Mouse (Mus musculus) mouse embryonic stem cell (cell line): ENCODE measurements around the gene Tmem38a.

Experiments
- in situ Hi-C, 2 experiments: fragments of 300-500 bp; cut with MboI; formaldehyde crosslinking; loops; 1 replicate in 1 of 2; 3 replicates in 1 of 2; pipeline ENCODE4 v1.14.3; 2019 to 2020; ENCODE audit warnings: low sequenced_read_pairs in 2 of 2, low pct_unique_long_range_greater_than_20kb in 1 of 2, mixed read lengths in 1 of 2; ENCODE audit not compliant: unreplicated experiment in 1 of 2

Tmem38a gene

DNA sequence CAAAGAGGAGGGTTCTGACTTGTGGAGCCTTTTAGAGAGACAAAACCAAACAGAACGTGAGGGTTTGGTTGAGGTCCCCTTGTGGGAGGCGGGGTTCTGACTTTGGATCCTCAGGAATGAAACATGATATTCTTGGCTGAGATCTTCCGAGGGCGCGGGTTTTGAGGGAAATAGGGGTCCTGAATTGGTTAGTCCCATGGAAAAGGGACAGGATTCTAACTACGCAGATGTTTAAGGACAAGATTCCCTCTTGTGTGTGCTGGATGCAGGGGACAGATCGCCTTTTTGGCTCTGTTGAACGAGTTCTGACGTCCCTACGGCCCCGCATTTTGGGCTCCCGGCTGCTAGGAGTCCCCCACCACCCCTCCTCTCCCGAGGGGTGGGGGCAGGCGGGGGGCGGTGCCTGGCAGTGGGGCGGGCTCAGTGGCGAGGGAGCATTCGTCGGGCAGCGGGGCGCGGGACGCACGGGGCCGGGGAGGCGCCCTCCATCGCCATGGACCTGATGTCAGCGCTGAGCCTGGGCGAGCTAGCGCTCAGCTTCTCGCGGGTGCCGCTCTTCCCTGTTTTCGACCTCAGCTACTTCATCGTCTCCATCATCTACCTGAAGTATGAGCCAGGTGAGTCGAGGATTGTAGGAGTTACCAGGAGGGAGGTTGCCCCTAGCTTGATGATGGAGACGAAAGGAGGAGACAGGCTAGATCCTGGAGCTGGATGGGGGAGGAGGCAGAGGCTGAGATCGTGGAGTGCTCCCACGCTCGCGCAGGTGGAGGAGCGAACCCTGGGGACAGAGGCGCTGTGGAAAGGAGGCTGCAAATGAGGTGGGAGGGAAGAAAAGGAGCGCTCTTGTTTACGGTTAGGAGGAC, at the start of gene Tmem38a:
TSS of gene Tmem38a (plus strand) at position 445 of the 863 bp plus-strand sequence.
- in situ Hi-C loops, result no loop called here

DNA sequence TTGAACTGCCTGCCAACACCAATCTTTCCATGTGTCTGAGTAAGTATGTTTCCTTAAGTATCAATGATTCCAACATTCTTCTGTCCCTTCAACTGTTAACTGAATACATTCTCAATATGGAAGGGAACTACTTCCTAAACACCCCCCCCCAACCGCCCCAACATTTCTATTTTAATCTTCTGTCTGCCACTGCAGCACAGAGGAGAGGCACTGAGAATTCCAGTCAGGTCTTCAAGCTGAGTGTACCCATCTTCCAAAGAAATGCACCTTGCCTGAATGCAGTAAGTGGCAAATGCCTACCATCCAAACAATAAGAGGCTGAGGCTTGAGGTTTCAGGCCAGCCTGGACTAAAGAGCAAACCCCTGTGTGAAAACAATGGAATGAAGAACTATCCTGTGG, 39.8 kb upstream of the Tmem38a start:
- in situ Hi-C loops, result no loop called here

DNA sequence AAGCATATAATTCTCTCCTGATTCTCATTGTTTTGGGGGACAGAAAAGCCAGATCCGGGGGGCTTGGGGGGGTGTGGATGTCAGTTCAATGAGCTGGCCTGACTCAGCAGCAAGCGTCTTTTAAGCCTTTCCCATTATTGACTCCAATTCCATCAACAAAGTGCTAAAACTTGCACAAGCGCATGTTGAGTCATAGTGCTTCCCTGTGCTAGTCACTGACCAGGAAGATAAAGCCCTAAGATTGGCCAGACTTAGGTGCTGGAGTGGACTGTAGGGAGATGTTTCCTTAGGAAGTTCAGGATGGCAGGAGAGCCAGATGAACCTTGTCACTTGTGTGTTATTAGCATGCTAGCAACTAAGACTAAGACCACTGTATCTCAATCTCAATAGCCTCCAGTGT, 37.0 kb upstream of the Tmem38a start:
- in situ Hi-C loops, result no loop called here

DNA sequence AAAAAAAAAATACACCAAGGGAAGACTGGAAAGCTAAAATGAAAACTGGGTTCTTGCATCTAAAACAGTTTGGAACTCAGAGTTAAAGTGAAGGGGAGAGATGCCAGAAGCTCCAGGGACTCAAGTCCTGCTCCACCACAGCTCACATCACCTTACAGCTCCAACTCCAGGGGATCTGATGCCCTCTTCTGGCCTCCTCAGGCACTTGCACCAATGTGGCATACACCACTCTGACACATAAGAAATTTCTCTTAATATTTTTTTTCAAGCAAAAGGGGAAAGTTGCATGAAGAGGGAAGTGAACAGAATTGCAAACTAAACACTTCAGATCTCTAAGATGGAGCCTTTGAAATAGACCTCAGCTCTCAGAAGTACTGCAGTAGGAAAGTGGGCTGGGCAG, 32.6 kb upstream of the Tmem38a start:
- in situ Hi-C loops, result no loop called here

DNA sequence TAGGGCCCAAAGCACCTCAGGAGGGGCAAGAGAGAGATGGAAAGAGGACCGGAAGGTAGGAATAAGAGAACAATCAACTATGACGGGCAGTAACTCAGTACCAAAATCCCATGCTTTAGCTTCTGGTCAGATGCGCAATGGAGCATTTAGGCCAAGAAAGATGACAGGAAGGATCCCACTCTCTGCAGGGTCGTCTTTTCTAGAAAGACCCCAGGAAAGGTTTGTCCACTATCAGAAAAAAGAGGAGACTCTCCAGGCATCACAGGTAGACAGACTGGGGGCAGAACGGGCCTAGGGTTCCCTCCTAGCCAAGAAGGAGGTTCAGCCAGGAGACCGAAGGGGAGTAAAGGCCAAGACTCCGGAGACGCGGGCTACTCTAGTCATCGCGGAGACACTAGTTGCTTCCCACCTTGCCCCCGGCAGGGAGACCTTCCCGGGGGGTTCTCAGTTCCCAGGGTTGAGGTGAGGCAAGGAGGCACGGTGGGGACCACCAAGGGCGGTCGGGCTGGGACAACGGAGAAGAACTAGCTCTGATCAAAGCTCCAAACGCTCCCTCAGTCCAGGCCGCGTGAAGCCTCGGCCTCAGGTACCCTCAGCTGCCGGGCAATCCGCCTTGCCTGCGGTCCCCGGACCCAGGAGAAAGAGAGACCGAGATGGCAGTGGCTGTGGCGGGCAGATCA, 24.6 kb upstream of the Tmem38a start:
- in situ Hi-C loops, result no loop called here

DNA sequence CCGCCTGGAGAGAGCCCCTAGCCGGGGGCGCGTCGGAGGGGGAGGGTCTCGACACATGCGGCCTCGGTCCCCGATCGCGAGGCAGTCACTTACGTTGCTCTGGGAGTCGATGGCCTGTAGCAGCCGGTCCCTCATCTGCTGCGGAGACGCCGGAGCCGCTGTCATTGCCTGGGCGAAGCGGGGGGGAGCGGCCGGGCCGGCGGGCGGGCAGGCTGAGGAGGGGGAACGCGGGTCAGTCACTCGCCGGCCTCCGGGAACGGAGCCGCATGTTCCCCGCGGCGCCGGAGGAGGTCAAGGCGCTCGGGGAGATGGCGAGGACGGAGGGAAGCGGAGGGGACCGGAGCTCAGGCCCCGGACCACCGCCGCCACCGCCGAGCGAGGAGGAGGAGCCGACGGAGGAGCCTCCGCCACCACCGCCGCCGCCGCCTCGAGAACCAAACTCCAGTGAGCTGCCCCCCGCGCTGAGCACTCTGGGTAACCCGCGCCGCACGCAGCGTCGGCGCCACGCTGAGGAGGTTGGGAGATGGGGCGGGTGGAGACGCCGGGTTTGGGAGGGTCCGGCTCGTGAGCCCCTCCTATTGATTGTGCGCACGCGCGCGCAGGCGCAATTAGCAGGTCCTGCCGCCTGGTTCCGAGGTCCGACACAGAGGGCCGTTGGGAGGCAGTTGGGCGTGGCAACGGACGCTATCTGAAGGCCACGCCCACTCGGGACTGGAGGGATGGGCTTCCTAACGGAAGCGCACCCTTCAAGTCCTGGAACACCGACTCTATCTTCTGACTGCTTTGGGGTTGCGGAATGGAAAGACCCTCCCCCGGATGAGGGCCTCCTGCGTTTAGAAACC, 23.8 kb upstream of the Tmem38a start, which contains the start of gene Med26:
TSS of gene Med26 (minus strand) at position 469 of the 842 bp plus-strand sequence.
- in situ Hi-C loops, result no loop called here

DNA sequence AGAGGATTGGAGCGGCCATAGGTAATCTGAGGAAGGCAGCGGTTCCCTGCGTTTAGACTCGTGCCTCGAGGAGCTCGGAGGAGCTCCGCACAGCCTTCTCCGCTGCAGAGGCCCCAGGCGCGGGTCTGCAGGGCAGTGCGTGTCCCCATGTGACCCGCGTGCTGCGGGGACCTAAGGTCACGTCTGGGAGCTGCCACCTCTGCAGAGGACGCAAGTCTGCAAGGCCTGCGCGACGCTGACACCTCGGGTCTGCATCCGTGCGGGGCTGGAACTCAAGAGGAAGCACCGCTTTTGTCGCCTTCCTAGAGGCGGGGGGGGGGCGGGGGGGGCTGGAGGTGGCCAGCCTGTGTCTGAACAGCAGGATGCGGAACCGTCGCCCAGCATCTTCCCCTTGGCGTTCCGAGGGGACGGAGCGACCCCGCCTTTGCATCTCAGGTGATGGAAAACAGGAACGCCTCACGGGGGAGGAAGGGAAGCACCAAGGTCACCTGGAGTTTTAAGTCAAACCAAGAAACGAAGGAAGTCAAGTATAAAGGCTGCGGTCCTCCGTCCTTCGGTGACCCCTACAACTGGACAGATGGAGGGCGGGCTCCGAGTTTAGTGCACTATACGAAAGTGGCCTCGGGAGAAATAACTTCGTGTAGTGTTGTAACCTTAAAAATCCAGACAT, 23.1 kb upstream of the Tmem38a start:
- in situ Hi-C loops, result no loop called here

DNA sequence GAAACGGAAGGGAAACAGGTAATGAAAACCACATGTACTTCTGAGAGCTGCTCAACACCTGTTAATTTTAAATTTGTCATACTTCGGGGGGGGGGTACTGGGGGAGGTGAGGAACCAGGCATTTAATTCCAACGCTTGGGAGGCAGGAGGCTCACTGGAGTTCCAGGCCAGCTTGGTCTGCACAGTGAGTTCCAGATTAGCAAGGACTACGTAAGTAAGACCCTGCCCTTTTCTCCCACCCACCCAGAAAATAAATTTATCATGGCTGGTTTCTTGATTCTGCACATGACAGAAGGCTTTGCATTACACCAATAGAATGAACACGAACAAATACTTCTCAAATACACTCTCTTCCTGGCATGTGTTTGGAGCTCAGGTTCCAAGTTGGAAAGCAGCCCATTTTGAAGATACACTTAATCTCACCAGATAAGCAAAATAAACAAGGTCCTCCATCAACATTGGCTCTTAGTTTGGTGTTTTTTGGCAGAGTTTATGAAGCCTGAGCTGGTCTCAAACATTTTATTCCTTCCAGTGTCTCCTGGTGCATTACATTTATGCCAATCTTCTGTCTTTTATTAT, 22.5 kb upstream of the Tmem38a start:
- in situ Hi-C loops, result no loop called here

DNA sequence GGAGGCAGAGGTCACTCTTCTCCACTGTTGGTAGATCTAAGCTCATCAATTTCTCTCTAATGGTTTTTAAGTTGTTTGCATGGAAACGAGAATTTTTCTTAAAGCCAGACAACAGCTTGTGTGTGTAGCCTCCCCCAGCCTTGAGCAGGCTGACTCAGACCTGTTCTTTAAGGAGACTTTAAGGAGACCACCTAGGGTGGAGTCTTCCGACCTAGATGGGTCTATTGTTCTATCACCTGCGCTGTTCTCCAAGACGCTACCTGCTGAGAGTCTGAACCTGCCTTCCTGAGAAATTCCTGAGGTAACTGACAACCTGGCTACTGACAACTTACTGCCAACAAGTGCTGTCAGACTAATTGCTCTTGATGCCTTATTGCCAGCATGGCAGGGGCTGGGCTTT, 16.1 kb upstream of the Tmem38a start:
- in situ Hi-C loops, result no loop called here

DNA sequence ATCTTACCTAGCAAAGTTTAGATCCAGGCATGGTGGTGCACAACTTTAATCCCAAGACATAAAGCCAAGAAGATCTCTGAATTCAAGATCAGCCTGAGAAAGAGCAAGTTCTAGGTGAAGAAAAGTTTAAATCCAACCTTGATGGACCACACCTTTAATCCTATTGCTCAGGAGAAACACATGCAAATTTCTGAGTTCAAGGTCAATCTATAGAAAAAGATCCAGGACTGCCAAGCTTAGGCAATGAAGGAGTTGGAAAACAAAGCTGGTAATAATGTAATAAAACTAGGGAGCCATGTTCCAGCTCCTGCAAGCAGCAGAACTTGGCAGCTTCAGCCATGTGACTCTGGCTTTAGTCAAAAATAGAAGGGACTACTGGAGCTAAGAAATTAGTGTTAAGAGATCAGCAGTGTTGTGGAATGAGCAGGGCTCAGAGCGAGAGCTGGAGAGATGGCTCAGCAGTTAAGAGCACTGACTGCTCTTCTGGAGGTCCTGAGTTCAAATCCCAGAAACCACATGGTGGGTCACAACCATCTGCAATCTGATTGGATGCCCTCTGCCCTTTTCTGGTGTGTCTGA, 10.7 kb upstream of the Tmem38a start:
- in situ Hi-C loops, result no loop called here

DNA sequence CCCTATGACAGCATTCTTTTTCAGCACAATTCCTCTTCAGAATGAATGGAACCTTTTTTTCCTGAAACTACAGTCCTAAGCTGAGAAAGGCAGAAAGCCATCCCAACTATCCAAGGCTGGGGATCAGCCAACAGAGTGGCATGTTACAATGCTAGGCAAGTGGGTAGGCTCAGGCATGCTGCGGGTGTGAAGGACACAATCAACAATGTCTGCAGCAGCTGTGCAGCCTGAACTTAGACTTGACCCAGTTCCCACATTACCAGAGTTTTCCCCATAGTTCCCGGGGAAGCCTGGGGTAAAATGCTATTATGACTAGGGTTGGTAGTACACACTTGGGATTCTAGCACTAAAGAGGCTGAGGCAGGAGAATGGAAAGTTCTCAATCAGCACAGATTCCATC, 5.9 kb upstream of the Tmem38a start:
- in situ Hi-C loops, result no loop called here

DNA sequence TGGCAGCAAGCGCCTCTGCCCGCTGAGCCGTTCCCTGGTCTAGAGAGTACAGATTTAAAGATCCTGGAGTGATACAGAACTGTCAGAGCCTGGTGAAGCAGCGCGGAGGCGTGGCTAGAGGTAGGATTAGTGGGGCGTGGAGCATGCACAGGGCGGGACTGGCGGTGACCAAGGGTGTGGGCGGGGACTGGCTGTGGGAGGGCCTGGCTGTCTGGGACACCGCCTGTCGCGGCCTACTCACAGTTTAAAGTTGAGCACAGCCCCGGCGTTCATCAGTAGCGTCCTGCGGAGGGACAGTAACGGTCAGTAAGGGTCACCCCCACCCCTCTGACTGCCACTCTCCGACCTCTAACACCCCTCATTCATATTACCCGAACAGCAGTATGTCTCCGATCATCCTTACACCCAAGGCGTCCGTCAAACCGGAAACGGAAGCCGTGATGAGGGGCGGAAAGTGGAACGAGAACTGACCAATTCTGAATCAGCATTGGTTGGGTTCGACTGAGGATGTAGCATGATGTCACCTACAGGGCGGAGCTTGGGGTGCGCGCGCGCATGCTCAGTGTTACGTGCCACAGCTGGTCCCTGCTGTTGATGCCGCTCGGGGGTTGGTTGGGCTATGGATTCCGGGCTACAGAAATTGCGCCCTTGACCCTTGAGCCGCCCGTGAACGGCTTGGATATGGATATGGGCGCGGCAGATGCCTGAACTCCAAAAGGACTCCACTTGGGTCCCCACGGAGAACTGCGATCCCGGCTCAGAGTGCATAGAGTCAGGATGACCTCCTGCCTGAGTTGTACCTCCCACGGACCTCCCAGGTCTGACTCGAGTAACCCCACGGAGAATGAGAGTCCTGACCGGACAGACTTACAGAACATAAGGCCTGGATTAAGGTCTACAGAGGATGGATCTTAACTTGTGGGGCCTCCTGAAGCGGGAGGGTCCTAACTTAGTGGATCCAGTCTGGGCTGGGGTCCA, 933 bp upstream of the Tmem38a start, which contains the start of gene Smim7:
TSS of gene Smim7 (minus strand) at position 456 of the 978 bp plus-strand sequence.
- in situ Hi-C loops, result no loop called here

DNA sequence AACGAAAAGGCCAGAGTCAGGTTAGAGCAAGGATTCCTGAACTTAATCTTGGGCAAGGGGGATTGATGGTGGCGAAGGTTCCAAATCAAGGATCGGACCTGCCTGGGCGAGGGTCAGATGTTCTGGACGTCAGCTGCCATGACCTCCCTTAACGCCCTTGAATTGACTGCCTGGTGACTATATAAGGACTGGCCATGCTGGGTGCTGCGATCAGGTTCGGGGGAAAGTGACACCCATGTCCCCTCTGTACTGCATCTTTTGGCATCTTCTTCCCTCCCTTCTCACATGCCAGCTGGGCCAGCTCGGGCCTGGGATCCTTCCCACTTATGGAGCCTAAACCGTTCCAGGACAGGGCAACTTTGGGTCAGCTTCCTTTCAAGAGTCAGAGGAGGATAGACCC, 652 bp downstream of the Tmem38a start:
- in situ Hi-C loops, result no loop called here

DNA sequence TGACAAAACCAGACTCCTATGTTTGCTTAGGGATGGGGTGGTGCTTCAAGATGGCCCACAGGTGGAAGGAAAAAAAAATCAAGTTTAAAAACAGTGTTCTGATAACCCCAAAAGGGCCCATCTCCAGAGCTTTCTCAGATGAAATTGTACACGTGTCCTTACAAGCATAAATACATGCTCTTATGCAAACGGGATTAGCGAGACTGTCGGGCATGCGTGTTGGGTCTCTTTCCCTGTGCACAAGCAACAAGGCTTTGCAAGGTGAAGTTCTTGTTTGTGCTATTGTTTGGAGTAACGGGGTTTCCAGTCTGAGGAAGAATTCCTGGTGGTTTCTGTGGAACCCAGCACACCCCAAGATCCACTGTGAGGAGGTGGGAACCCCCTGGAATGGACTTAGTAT, 1.6 kb downstream of the Tmem38a start:
- in situ Hi-C loops, result no loop called here

DNA sequence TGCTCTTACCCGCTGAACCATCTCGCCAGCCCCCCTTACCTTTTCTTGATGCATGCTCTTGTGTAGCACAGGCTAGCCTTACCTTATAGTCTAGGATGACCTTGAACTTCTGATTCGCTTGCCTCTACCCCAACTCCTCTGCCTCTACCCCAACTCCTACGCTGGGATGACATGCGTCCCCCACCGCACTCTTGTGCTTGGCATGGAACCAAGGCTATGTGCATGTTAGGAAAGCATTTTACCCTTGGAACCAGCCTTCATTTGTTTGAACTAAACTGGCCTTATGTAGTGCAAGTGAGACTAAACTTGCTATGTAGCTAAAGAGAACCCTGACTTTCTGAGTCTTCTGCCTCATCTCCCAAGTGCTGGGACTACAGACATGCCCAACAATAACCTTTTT, 4.1 kb downstream of the Tmem38a start:
- in situ Hi-C loops, result no loop called here

DNA sequence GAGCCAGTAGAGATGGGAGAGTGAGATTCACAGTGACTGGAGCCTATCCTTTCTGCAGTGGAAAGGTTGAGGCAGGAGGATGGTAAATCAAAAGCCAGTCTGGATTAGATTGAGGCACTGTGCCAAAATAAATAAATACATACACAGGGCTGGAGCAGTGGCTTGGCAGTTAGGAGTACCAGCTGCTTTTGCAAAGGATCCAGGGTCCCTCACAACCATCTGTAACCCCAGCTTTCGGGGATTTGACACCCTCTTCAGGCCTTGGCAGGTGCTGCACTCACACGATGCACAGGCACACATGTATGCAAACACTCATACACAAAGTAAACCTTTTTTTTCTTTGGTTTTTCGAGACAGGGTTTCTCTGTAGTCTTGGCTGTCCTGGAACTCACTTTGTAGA, 5.4 kb downstream of the Tmem38a start:
- in situ Hi-C loops, result no loop called here

DNA sequence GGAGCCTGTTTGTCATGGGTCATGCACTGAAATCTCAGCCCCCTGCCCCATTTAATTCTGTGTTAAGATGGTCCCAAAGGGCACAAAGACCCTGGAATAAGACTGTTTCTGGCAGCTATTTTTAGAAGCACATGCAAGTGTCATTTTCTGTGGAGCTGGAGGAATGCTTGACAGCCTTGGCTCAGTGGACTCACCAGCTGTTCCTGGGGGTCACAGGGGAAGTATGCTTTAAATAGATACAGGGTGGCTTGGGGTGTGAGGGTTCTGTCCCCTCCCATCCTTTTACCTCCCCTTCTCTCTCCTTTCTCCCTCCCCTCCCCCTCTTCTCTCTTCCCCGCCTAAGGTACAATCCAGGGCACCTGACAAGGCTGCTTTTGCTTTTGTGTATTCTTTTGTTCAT, 6.1 kb downstream of the Tmem38a start:
- in situ Hi-C loops, result no loop called here
